Mouse (Mus musculus) forebrain, embryonic 13.5 days (tissue): ENCODE data around the gene Rassf2. TPM values are rescaled to one million over a fixed set of nuclear protein-coding genes. Genes with fewer than 3 reads are reported as not detected.
A peak's percentile ranks its signal among the peaks of the same experiment; 100 is the strongest.

Experiments used
- ATAC-seq: fragments of 200-750 bp; cut with Nextera tagmentation; 2 replicates; pipeline ENCODE4 v1.8.0; 2017
- H3K27ac ChIP-seq: fragments of 300-500 bp; sonication (generic); 2 replicates; pipeline ENCODE4 v1.5.1; 2015; ENCODE audit warnings: inconsistent platforms, mild to moderate bottlenecking, moderate library complexity
- H3K27me3 ChIP-seq: fragments of 300-500 bp; sonication (generic); 2 replicates; pipeline ENCODE4 v1.6.1; 2015; ENCODE audit warnings: mild to moderate bottlenecking, inconsistent platforms
- H3K36me3 ChIP-seq: fragments of 300-500 bp; sonication (generic); 2 replicates; pipeline ENCODE4 v1.6.1; 2015; ENCODE audit warnings: mild to moderate bottlenecking, inconsistent platforms; ENCODE audit not compliant: poor library complexity, severe bottlenecking
- H3K4me1 ChIP-seq: fragments of 300-500 bp; sonication (generic); 2 replicates; pipeline ENCODE4 v1.6.1; 2015; ENCODE audit warnings: inconsistent platforms
- H3K4me2 ChIP-seq: fragments of 300-500 bp; sonication (generic); 2 replicates; pipeline ENCODE4 v1.6.1; 2015; ENCODE audit warnings: inconsistent platforms, mild to moderate bottlenecking, moderate library complexity
- H3K4me3 ChIP-seq: fragments of 300-500 bp; sonication (generic); 2 replicates; pipeline ENCODE4 v1.5.1; 2015; ENCODE audit warnings: mild to moderate bottlenecking, inconsistent platforms
- H3K9ac ChIP-seq: fragments of 300-500 bp; sonication (generic); 2 replicates; pipeline ENCODE4 v1.6.1; 2015; ENCODE audit warnings: mild to moderate bottlenecking, inconsistent platforms
- H3K9me3 ChIP-seq: fragments of 300-500 bp; sonication (generic); replicated peaks from 2 replicates; pipeline ENCODE4 v1.6.1; 2016; ENCODE audit warnings: inconsistent platforms
- WGBS: fragments of 180-500 bp; shearing (Covaris S2); methylation state at CpG from one replicate; pipeline ENCODE4 v1.1.7; 2015; 5-methylcytosine and 5-hydroxymethylcytosine counted together
- polyA plus RNA-seq: library from polyadenylated mRNA; unstranded; fragments of >200 nt; fragmentation: Nextera tagmentation; extraction: Ambion mirVana; gene quantifications from 2 replicates; pipeline ENCODE4 v1.2.1, GENCODE M21; 2015

Rassf2 gene
- polyA plus RNA-seq, 1 experiment from 2014 or later, result 21.1 TPM

GRCm38 (mm10) chr2:131996369-131996768 is 33.7 kb downstream of the Rassf2 start:
- 90% methylated on average over 7 of the region's 7 CpGs for WGBS

DNA sequence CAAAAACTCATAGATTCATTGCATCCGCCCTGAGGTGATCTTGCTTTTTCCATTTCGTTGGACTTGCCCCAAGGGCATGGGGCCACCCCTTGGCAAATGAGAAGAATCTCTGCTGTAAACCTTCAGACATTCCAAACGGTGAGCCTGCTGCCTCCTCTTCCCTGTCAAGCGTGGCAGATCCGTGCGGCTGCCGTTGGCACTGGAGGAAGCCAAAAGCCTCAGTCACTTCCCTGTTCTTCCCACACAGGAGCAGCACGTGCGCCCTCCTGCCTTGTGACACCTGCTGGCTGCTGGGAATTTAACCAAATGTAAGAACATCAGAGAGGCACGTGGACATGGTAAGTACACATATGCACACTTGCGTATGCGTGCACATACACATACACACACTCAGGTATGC is 34.3 kb downstream of the Rassf2 start:
- Histone ChIP-seq H3K9ac (no peak overlapping the region), H3K4me3 (no peak overlapping the region), H3K27me3 (no peaks in the 10 kb centered on the region), H3K4me1 (peaks cover 24% of the 10 kb centered on the region), H3K27ac (no peak overlapping the region), H3K9me3 (no peaks in the 10 kb centered on the region), H3K4me2 (no peak overlapping the region), H3K36me3 (peaks cover 55% of the 10 kb centered on the region)
- ATAC-seq, result no peak
- WGBS, result 93% methylated on average over 12 of the region's 12 CpGs

More at GRCm38 (mm10) chr2:131996369-131996768, 33.7 kb downstream of the Rassf2 start:
- Histone ChIP-seq H3K27ac (no peak overlapping the region), H3K9me3 (no peaks in the 10 kb centered on the region), H3K4me3 (no peak overlapping the region), H3K9ac (no peak overlapping the region), H3K27me3 (no peaks in the 10 kb centered on the region), H3K4me2 (no peak overlapping the region), H3K4me1 (peaks cover 24% of the 10 kb centered on the region), H3K36me3 (peaks cover 60% of the 10 kb centered on the region)
- no peak for ATAC-seq

GRCm38 (mm10) chr2:131994971-131995370 is 35.1 kb downstream of the Rassf2 start:
- Histone ChIP-seq H3K4me2 (no peak overlapping the region), H3K27ac (no peak overlapping the region), H3K4me3 (no peak overlapping the region), H3K9ac (no peak overlapping the region), H3K9me3 (no peaks in the 10 kb centered on the region), H3K36me3 (peaks cover 50% of the 10 kb centered on the region), H3K4me1 (peaks cover 24% of the 10 kb centered on the region), H3K27me3 (no peaks in the 10 kb centered on the region)
- WGBS, result 93% methylated on average over 6 of the region's 6 CpGs
- ATAC-seq, result no peak

GRCm38 (mm10) chr2:131993563-131994088 is 36.4 kb downstream of the Rassf2 start:
- H3K4me2 ChIP-seq, result peak overlapping the region; percentile 24
- H3K4me1 ChIP-seq, result peaks cover 24% of the 10 kb centered on the region
- 9% methylated on average over 14 of the region's 14 CpGs for WGBS
- H3K27ac ChIP-seq, result no peak overlapping the region; the same call in 1 of the 2 replicates
- H3K9ac ChIP-seq, result no peak overlapping the region
- H3K4me3 ChIP-seq, result no peak overlapping the region
- no peaks in the 10 kb centered on the region for H3K9me3 ChIP-seq
- peaks cover 41% of the 10 kb centered on the region for H3K36me3 ChIP-seq
- ATAC-seq, result peak; percentile 90
- no peaks in the 10 kb centered on the region for H3K27me3 ChIP-seq

DNA sequence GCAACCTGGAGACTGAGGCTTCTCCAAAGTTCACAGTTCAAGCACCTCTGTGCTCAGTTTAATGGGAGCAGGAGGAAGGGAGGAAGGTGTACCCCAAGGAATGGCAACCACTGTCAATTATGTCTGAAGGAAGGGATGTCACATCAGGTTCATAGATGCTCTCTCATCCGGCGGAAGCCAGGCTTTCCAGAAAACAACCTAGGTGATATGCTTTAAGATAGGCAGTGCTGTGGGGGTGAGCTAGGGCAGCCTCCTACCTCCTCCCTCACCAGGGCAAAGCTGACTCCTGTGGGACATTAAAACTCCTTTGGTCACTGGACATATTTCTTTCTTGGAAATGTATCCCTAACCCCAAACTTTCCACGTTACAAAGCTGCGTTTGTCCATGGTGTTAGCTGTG is 36.9 kb downstream of the Rassf2 start:
- H3K4me2 ChIP-seq, result peak overlapping the region; percentile 24
- H3K36me3 ChIP-seq, result peaks cover 36% of the 10 kb centered on the region
- no peak overlapping the region for H3K9ac ChIP-seq
- H3K27ac ChIP-seq, result no peak overlapping the region
- no peak for ATAC-seq
- H3K4me3 ChIP-seq, result no peak overlapping the region
- H3K9me3 ChIP-seq, result no peaks in the 10 kb centered on the region
- WGBS, result 69% methylated on average over 4 of the region's 4 CpGs
- H3K4me1 ChIP-seq, result peaks cover 24% of the 10 kb centered on the region
- no peaks in the 10 kb centered on the region for H3K27me3 ChIP-seq

DNA sequence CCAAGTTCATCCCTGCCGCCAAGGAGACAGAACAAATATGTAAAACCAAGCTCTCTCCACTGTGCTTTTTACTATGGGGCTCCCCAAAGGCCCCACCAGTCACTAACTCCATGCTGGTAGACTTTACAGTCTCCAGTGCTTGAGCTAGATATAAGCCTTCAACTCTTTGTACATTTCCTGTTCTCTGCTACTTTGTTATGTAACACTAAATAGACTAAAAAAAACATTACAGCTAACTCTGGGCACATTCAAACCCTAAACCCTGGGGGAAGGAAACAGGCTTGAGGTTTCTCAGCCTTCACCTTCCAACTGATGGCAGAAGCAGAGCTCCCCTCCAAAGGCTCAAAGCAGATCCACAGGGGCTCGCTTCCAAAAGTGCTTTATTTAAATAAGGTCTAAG is 37.6 kb downstream of the Rassf2 start:
- no peak for ATAC-seq
- Histone ChIP-seq H3K27ac (no peak overlapping the region), H3K4me3 (no peak overlapping the region), H3K36me3 (peaks cover 29% of the 10 kb centered on the region), H3K9me3 (no peaks in the 10 kb centered on the region), H3K9ac (no peak overlapping the region), H3K27me3 (no peaks in the 10 kb centered on the region), H3K4me2 (no peak overlapping the region), H3K4me1 (peaks cover 23% of the 10 kb centered on the region)
- WGBS, result 92% methylated on average over 2 of the region's 2 CpGs

GRCm38 (mm10) chr2:131988550-131988949 is 41.5 kb downstream of the Rassf2 start:
- 74% methylated on average over 2 of the region's 2 CpGs for WGBS
- no peaks in the 10 kb centered on the region for H3K9me3 ChIP-seq
- no peak for ATAC-seq

GRCm38 (mm10) chr2:131987950-131988349 is 42.1 kb downstream of the Rassf2 start:
- ATAC-seq, result no peak
- H3K9me3 ChIP-seq, result no peaks in the 10 kb centered on the region
- peaks cover under 1% of the 10 kb centered on the region; the same call in 1 of the 2 replicates for H3K4me1 ChIP-seq
- no peak overlapping the region for H3K4me2 ChIP-seq
- H3K27ac ChIP-seq, result no peak overlapping the region
- H3K4me3 ChIP-seq, result no peak overlapping the region
- no peaks in the 10 kb centered on the region for H3K36me3 ChIP-seq
- WGBS, result 44% methylated on average over 3 of the region's 3 CpGs
- no peak overlapping the region for H3K9ac ChIP-seq
- H3K27me3 ChIP-seq, result no peaks in the 10 kb centered on the region

More at GRCm38 (mm10) chr2:131988550-131988949, 41.5 kb downstream of the Rassf2 start:
- H3K4me3 ChIP-seq, result no peak overlapping the region
- H3K4me1 ChIP-seq, result peaks cover 6% of the 10 kb centered on the region
- H3K4me2 ChIP-seq, result no peak overlapping the region
- H3K27me3 ChIP-seq, result no peaks in the 10 kb centered on the region
- no peak overlapping the region for H3K9ac ChIP-seq
- H3K36me3 ChIP-seq, result no peaks in the 10 kb centered on the region
- no peak overlapping the region for H3K27ac ChIP-seq

DNA sequence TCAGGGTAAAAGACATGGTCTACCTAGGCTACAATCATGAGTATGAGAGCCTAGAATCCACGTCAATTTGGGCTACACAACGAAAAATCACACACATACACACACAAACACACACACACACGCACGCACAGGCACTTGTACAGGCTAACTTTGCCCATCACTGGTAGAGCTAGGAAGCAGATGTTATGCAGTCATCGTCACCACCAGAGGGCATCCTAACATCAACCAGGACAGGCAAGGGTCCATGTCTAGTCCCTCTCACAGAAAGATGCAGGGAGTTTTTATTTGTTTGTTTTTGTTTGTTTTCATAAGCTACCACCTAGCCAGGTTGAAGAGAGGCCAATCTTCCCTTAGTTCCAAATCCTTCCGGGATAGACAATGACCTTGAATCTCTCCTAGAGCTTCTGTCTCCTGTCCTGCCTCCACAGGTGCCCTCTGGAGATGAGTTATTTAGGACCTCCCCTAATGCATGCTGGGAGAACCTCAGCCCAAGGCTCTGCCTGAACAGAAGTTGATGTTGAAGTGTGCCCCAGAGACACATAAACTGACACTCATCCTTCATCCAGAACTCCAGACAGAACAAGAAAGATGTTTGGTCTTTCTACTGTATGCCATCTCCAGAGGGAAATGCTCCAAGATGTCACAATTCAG is 47.4 kb downstream of the Rassf2 start:
- Histone ChIP-seq H3K4me3 (no peak overlapping the region), H3K4me1 (no peaks in the 10 kb centered on the region), H3K36me3 (no peaks in the 10 kb centered on the region), H3K4me2 (no peak overlapping the region), H3K27ac (no peak overlapping the region), H3K27me3 (no peaks in the 10 kb centered on the region), H3K9ac (no peak overlapping the region), H3K9me3 (peaks cover 2% of the 10 kb centered on the region; the same call in 1 of the 2 replicates)
- WGBS, result 16% methylated on average over 6 of the region's 6 CpGs
- peak; percentile 90 for ATAC-seq

GRCm38 (mm10) chr2:131980866-131981265 is 49.2 kb downstream of the Rassf2 start:
- Histone ChIP-seq H3K4me1 (no peaks in the 10 kb centered on the region), H3K4me3 (no peak overlapping the region), H3K9ac (no peak overlapping the region), H3K36me3 (no peaks in the 10 kb centered on the region), H3K9me3 (peaks cover 7% of the 10 kb centered on the region; the same call in 1 of the 2 replicates), H3K27me3 (no peaks in the 10 kb centered on the region), H3K27ac (no peak overlapping the region), H3K4me2 (no peak overlapping the region)
- WGBS, result 43% methylated on average over 9 of the region's 9 CpGs
- ATAC-seq, result no peak

GRCm38 (mm10) chr2:131976663-131977062 is 53.4 kb downstream of the Rassf2 start:
- Histone ChIP-seq H3K27me3 (no peaks in the 10 kb centered on the region), H3K4me3 (no peak overlapping the region), H3K4me2 (no peak overlapping the region), H3K27ac (no peak overlapping the region), H3K9ac (no peak overlapping the region), H3K9me3 (peaks cover 7% of the 10 kb centered on the region; the same call in 1 of the 2 replicates), H3K4me1 (no peaks in the 10 kb centered on the region), H3K36me3 (no peaks in the 10 kb centered on the region)
- 81% methylated on average over 3 of the region's 3 CpGs for WGBS
- no peak for ATAC-seq

GRCm38 (mm10) chr2:131971098-131971497 is 59.0 kb downstream of the Rassf2 start:
- Histone ChIP-seq H3K4me1 (no peaks in the 10 kb centered on the region), H3K27me3 (no peaks in the 10 kb centered on the region), H3K36me3 (no peaks in the 10 kb centered on the region), H3K9me3 (no peaks in the 10 kb centered on the region), H3K4me3 (no peak overlapping the region), H3K4me2 (no peak overlapping the region), H3K9ac (no peak overlapping the region), H3K27ac (no peak overlapping the region)
- 79% methylated on average over 4 of the region's 4 CpGs for WGBS
- ATAC-seq, result no peak

DNA sequence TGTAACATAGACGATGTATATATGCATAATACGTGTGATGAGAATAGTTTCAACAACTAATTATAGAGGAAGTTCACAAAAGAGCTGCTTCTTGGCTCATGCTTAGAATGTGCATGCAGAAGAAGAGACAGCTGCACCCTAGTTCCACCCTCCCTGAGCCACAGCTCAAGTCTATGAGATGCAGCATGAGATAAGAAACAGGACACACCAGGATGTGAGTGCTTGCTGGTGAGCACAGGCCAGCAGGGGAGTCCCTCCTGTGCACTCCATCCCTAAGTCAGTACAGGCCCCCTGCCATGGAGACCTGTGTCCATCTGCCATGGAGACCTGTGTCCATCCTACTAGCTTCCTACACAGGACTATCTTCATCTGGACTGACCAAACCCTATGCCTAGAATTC is 59.5 kb downstream of the Rassf2 start:
- Histone ChIP-seq H3K9ac (no peak overlapping the region), H3K4me2 (no peak overlapping the region), H3K9me3 (no peaks in the 10 kb centered on the region), H3K4me3 (no peak overlapping the region), H3K27me3 (no peaks in the 10 kb centered on the region), H3K36me3 (no peaks in the 10 kb centered on the region), H3K4me1 (no peaks in the 10 kb centered on the region), H3K27ac (no peak overlapping the region)
- ATAC-seq, result no peak
- 88% methylated on average over 2 of the region's 2 CpGs for WGBS
